Mouse (Mus musculus): ENCODE measurements around the gene Nrarp.

The Nrarp gene

DNA sequence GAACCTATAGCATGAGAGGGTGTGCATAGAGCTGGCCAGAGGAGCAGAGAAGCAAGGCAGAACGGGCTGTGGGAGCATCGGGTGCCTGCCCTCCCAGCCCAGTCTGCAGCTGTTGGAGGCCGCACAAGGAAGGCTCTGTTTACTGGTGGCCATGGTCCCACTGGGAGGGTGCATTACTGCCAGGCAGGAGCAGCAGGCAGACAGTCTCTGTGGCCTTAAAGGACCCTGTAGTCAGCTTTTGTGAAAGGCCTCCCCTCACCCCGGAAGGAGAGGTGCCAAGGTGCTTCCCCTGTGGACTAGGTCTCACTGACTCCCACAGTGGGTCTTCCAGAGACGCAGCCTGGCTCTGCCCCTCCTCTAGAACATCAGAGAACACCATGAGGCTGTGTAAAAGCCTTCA lies 46.3 kb downstream of the Nrarp start:
- CTCF ChIA-PET: interaction anchor here (1.6 to 2.4 kb wide), 2 partner anchors 33 to 37 kb away, joined by 4 to 10 read pairs; no protein-coding TSS in a partner anchor

DNA sequence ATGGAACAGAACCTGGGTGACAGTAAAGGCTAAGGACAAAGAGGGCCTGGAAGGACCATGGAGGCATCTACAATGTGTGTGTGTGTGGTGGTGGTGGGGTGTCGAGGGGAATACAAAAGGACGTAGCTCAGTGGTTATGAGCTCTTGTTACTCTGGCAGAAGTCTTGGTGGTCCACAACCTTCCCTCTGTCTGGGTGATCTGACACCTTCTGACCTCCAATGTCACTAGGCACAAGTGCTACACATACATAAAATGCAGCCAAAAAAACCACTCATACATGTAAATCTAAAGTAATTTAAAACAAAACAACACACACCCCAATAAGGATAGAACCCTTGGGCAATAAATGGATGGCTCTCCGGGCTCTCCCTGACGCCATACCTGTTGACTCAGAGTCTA lies 46.8 kb downstream of the Nrarp start:
- CTCF ChIA-PET: interaction anchor here (0.7 to 2.4 kb wide), 5 partner anchors 15 to 38 kb away, joined by 3 to 10 read pairs (median 4); partner anchors contain the start of gene Rnf208

DNA sequence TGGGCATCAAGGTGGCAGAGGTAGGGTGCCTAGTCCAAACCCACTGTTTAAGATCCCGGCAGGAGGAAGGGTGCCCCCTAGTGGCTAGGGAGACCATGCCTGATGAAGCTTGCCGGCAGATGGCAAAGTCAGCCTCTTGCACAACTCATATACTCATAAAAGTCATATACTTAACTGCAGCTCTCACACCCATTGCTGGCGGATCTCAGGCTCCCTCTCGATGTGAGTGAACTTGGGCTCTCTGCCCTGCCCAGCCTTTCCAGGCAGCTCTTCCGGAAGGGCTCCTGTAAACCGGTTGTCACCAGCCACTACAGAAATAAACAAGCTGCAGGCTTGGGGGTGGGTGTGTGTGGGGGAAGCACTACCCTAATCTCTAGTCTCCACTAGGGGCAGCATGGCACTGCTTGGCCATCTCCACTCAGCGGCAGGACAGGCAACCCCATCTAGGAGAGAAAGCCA lies 47.9 kb downstream of the Nrarp start:
- CTCF ChIA-PET: interaction anchor here (0.7 to 2.4 kb wide), 8 partner anchors 13 to 43 kb away, joined by 3 to 10 read pairs (median 4); partner anchors contain the start of genes Anapc2, Rnf208, Ssna1 and Tor4a

DNA sequence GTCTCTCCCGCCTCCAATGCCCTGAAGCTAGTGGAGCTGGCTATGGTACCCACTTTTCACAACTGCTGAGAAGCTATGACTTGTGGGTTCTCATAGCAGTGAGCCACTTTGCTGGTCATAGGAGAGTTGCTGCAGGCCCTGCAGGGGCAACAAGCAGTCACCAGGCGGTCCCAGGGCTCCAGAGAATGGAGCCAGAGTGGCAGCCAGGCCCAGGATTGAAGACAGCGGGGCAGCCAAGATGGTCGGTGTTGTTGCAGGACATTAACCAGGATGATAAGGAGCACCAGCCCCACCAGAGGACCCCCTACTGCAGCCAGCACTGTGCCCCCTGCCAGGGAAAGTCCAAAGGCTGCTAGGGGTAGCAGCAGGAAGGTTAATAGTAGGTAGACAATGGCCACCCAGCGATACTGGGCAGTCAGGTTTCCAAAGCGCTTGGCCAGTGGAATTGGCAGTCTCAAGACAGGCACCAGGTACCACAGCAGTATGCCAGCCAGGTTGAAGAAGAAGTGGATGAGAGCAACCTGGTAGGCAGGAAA lies 48.5 kb downstream of the Nrarp start:
- CTCF ChIA-PET: interaction anchor here (0.7 to 2.4 kb wide), 8 partner anchors 13 to 43 kb away, joined by 3 to 10 read pairs (median 4); partner anchors contain the start of genes Anapc2, Rnf208, Ssna1 and Tor4a

DNA sequence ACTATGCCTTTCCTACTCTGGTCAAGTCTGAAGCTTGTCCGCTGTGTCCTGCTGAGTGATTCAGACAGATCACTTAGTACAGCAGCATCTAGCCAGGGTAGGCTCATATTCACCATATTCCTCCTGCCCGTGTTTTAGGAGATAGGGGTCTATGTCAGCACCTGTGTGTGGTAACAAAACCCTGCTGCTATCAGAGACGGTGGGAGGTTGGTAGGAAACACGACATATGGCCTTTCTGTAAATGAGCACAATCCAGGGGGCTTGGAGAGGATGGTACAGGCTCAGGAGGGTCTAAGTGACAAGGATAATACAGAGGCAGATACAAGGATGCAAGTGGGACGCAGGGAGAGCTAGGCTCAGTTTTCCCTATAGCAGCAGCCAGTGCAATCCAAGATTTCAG lies 49.0 kb downstream of the Nrarp start:
- CTCF ChIA-PET: interaction anchor here (1.0 to 1.7 kb wide), 4 partner anchors 21 to 42 kb away, joined by 4 to 5 read pairs (median 4); partner anchors contain the start of genes Anapc2 and Ssna1

DNA sequence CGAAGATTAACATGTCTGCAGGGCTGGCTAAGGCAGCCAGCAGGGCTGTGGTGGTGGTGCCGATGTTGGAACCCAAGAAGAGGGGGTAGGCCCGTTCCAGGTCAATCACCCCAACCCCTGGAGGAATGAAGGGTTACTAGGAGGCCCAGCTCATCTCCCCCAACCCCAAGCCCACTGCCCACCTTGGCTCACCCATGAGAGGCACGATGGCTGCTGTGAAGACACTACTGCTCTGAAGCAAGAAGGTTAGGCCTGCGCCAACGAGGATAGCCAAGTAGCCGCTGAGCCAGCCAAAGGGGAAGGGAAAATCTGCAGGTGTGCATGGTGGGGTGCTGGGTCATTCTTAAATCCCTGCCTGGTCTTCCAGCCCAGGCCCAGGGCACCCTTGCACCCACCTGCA lies 50.0 kb downstream of the Nrarp start:
- CTCF ChIA-PET: no interaction called here

DNA sequence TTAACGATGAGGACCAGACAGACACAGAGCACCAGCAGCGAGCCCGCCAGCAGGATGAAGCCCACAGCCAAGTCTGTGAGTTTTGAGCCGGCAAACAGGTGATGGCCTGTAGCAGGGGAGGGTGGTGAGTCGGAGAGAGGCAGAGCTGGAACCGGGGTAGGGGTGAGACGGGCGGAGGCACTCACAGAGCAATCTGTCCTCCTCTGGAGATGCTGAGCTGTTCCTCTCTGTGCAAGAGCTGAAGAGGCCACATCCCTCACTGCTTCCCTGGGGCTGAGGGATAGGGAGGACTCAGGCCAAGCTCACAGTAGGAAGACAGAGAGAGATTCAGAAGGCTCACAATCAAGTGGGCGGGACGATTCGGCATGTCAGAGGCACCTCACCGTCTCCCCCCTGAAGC lies 50.5 kb downstream of the Nrarp start:
- CTCF ChIA-PET: no interaction called here
